Mouse (Mus musculus): Measurements from ENCODE around the gene Fam180a.

Gene Fam180a

DNA sequence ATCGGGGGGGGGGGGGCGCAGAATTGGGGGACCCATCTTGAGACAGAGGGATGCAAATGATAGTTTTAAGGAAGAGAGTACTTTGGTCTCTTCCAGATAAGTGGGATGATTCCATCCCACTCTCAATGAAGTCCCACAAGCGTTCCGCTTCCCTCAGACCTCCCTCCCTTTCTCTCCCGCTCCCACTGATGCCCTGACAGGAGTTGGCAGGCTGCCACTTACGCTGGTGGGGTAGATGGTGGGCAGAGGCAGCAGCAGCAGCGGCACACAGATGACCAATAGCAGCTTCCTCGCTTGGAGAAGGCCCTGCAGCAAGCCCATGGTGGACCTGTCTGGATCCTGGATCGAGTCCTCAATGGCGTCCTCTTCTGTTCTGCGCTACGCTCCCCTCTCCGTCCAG lies 18.8 kb downstream of the Fam180a start:
- TF ChIP-seq POU5F1 (IDR thresholded peaks at IDR 0.05; ENCODE audit: borderline replicate concordance, low read length): no peak
- TF ChIP-seq NANOG (IDR thresholded peaks at IDR 0.05; ENCODE audit: borderline replicate concordance, low read length): no peak
- no peak for TF ChIP-seq CTCF (conservative IDR thresholded peaks at IDR 0.05; ENCODE audit: low read length)
- no peaks in the 10 kb centered on the region for H3K36me3 ChIP-seq (ENCODE audit: insufficient read depth, low read length)

DNA sequence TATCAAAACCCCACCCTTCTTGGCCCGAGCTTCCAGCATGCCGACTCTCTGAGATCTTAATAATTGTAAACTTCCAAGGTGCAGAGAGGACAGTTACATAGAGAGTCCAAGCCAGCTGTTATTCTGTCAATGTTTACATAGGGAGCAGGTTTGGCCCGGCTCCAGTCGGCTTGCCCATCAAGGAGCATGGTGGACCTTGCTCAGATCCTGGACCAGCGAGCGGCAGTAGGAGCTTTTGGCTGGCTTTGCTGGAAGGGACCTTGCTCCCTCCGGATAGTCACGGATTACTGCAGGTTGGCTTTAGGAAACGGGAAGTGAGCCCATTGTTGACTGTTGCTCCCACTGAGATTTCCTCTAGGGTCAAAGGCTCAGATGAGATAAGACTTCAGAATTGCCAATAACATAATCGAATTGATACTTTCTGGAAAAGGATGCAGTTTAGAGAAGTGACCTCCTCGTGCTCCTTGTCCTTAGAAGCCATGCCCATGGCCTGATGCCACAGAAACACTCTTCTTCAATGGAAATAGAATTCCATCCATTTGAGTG lies 22.5 kb downstream of the Fam180a start:
- peaks cover 12% of the 10 kb centered on the region for H3K4me1 ChIP-seq (replicated peaks; ENCODE audit: low read depth, low read length)

More for the DNA sequence above, 18.8 kb downstream of the Fam180a start:
- Histone ChIP-seq H3K4me3 (replicated peaks; ENCODE audit: low read length) (no peak overlapping the region), H3K4me1 (replicated peaks; ENCODE audit: low read depth, low read length) (peaks cover 14% of the 10 kb centered on the region), H3K27me3 (ENCODE audit: insufficient read depth, low read length) (peaks cover 3% of the 10 kb centered on the region; the same call in 1 of the 2 replicates), H3K9me3 (ENCODE audit: low read length) (no peaks in the 10 kb centered on the region)

DNA sequence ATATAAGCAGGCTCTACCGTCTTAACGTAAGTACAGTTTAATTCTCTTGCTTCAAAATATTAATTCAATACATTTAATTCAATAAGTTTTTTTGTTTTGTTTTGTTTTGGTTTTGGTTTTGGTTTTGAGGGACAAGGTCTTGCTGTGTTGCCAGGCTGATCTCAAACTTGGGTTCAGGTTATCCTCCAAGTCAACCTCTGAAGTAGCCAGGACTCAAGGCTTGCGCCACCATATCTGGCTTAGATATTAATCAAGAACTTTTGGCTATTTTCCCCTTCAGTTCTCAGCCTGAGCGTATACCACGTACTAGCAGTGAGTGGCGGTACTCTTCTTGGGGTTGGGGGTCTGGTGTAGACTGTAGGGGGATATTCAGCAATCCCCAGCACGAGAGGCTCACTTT lies 23.4 kb downstream of the Fam180a start:
- Histone ChIP-seq H3K4me1 (replicated peaks; ENCODE audit: low read depth, low read length) (0 out of 2 replicates have a peak, but pooled peaks cover 5% of the 10 kb centered on the region), H3K9me3 (ENCODE audit: low read length) (no peaks in the 10 kb centered on the region), H3K36me3 (ENCODE audit: insufficient read depth, low read length) (no peaks in the 10 kb centered on the region), H3K4me3 (replicated peaks; ENCODE audit: low read length) (no peak overlapping the region), H3K27me3 (ENCODE audit: insufficient read depth, low read length) (peaks cover 9% of the 10 kb centered on the region; the same call in 1 of the 2 replicates)
- TF ChIP-seq POU5F1 (IDR thresholded peaks at IDR 0.05; ENCODE audit: borderline replicate concordance, low read length): no peak

More for the DNA sequence above, 22.5 kb downstream of the Fam180a start:
- H3K9me3 ChIP-seq (ENCODE audit: low read length): no peaks in the 10 kb centered on the region
- peaks cover 5% of the 10 kb centered on the region; the same call in 1 of the 2 replicates for H3K27me3 ChIP-seq (ENCODE audit: insufficient read depth, low read length)
- no peak for TF ChIP-seq CTCF (conservative IDR thresholded peaks at IDR 0.05; ENCODE audit: low read length)
- no peaks in the 10 kb centered on the region for H3K36me3 ChIP-seq (ENCODE audit: insufficient read depth, low read length)
- no peak overlapping the region for H3K4me3 ChIP-seq (replicated peaks; ENCODE audit: low read length)

DNA sequence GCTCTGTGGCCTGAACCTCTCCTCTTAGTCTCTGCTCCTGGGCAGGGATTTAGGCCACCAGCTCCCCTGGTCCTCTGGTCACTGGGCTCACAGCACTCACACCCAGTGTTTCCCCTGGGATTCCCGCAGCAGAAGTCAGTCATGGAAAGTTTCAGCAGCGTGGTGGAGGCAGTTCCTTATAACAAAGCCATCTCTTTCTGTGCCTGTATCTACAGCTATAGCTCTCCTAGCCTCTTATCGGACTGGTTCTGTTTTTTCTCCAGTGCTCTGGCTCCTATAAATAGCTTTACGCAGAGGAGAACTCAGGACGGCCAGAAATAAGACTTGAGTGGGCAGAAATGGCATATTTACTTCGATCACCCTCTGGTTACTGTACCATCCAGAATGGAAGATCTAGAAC lies 27.6 kb downstream of the Fam180a start:
- H3K4me3 ChIP-seq (replicated peaks; ENCODE audit: low read length): no peak overlapping the region
- no peaks in the 10 kb centered on the region for H3K9me3 ChIP-seq (ENCODE audit: low read length)
- no peaks in the 10 kb centered on the region for H3K36me3 ChIP-seq (ENCODE audit: insufficient read depth, low read length)
- H3K27me3 ChIP-seq (ENCODE audit: insufficient read depth, low read length): peaks cover 13% of the 10 kb centered on the region; the same call in 1 of the 2 replicates
- no peak for TF ChIP-seq NANOG (IDR thresholded peaks at IDR 0.05; ENCODE audit: borderline replicate concordance, low read length)
- no peak for TF ChIP-seq CTCF (conservative IDR thresholded peaks at IDR 0.05; ENCODE audit: low read length)
- no peak for TF ChIP-seq POU5F1 (IDR thresholded peaks at IDR 0.05; ENCODE audit: borderline replicate concordance, low read length)
- H3K4me1 ChIP-seq (replicated peaks; ENCODE audit: low read depth, low read length): peaks cover 8% of the 10 kb centered on the region

DNA sequence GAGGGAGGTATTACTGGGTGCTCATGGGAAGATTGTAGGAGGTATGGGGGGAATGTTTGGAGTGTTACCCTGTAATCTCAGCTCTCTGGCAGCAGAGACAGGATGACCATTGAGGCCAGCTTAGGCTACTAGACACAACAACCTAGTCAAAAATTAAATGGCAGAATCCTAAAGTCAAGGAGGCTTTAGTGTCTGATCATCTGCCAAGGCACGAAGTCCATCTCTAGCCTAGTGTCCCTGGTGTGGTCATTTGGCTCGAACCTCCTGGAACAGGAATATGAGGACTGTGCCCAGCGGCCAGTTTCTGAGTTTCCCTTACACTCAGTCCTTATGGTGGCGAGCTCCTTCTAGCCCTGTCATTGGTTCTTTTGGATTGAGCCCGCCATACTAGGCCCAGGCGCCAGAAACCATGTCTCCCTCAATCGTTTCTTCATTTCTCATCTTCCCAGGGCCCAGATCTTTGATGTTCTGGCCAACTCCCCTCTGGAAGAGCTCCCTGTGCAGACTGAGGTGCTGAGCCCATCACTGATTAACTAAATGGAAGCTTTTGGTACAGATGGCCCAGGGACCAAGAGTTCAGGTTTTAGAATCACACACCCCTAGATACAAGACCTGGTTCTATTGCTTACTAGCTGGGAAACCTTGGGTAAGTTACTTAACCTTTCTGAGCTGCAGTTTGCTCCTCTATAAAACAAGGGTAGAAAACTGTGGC lies 28.3 kb downstream of the Fam180a start:
- Histone ChIP-seq H3K4me1 (replicated peaks; ENCODE audit: low read depth, low read length) (peaks cover 8% of the 10 kb centered on the region), H3K9me3 (ENCODE audit: low read length) (no peaks in the 10 kb centered on the region), H3K27me3 (ENCODE audit: insufficient read depth, low read length) (peaks cover 13% of the 10 kb centered on the region; the same call in 1 of the 2 replicates), H3K4me3 (replicated peaks; ENCODE audit: low read length) (no peak overlapping the region), H3K36me3 (ENCODE audit: insufficient read depth, low read length) (no peaks in the 10 kb centered on the region)
- no peak for TF ChIP-seq CTCF (conservative IDR thresholded peaks at IDR 0.05; ENCODE audit: low read length)
- TF ChIP-seq NANOG (IDR thresholded peaks at IDR 0.05; ENCODE audit: borderline replicate concordance, low read length): no peak
- no peak for TF ChIP-seq POU5F1 (IDR thresholded peaks at IDR 0.05; ENCODE audit: borderline replicate concordance, low read length)

DNA sequence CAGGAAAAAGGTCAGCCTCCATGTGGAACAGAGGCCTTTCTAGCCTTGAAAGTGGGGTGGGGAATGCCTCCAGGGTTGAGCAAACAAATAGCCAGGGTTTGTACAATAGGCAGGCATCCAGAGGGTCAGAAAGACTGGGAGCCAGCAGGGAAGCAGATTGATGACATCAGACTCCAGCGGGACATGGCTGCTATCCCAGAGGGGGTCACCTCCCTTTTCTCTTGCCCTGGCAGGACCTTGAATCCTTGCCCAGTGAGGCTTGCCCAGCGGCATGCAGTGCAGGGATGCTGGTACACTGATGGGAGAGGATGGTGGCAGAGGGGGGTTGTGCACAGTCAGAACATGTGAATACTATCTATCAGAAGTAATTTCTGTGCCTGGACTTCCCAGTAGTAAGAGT lies 28.9 kb downstream of the Fam180a start:
- Histone ChIP-seq H3K4me3 (replicated peaks; ENCODE audit: low read length) (no peak overlapping the region), H3K27me3 (ENCODE audit: insufficient read depth, low read length) (peaks cover 17% of the 10 kb centered on the region; the same call in 1 of the 2 replicates), H3K36me3 (ENCODE audit: insufficient read depth, low read length) (no peaks in the 10 kb centered on the region), H3K9me3 (ENCODE audit: low read length) (no peaks in the 10 kb centered on the region), H3K4me1 (replicated peaks; ENCODE audit: low read depth, low read length) (peaks cover 8% of the 10 kb centered on the region)
- TF ChIP-seq POU5F1 (IDR thresholded peaks at IDR 0.05; ENCODE audit: borderline replicate concordance, low read length) (no peak), NANOG (IDR thresholded peaks at IDR 0.05; ENCODE audit: borderline replicate concordance, low read length) (no peak), CTCF (conservative IDR thresholded peaks at IDR 0.05; ENCODE audit: low read length) (no peak)

DNA sequence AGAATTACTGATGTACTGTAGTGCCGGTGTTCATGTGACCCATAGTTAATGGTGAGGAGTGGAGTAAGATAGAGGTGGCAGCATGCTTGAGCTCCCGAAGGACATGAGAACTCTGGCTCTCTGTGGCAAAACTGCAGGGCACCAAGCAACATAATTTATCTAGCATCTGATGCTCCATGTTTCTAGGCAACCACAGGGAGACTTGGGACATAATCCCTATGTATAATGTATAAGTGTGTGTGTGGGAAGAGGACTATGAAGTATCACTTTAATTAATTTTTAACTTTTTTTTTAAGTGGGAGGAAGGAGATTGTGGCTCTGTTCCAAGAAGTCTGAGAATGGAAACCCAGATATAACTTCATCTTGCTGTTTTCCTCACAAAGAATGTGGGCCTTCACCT lies 31.0 kb downstream of the Fam180a start:
- H3K4me3 ChIP-seq (replicated peaks; ENCODE audit: low read length): no peak overlapping the region
- TF ChIP-seq POU5F1 (IDR thresholded peaks at IDR 0.05; ENCODE audit: borderline replicate concordance, low read length) (no peak), CTCF (conservative IDR thresholded peaks at IDR 0.05; ENCODE audit: low read length) (no peak), NANOG (IDR thresholded peaks at IDR 0.05; ENCODE audit: borderline replicate concordance, low read length) (no peak)

DNA sequence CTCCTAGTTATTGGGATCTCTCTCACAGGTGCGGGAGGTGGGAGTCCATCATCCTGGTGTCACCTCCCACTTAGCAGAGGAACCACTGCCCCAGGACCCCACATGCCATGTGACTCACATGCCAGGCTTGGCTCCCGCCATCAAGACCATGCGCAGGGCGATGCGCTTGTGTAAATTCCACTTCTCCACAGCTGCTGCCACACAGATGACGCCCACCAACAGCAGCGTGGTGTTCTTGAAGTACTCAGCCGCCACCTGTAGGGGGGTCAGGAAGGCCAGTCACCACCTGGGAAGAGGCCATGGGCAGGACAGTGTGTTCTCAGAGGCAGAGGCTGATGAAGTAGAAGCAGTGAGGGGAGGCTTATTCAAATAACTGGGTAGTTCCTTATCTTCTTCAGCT lies 36.3 kb downstream of the Fam180a start:
- Histone ChIP-seq H3K4me1 (replicated peaks; ENCODE audit: low read depth, low read length) (peaks cover 28% of the 10 kb centered on the region), H3K9me3 (ENCODE audit: low read length) (no peaks in the 10 kb centered on the region), H3K36me3 (ENCODE audit: insufficient read depth, low read length) (no peaks in the 10 kb centered on the region), H3K4me3 (replicated peaks; ENCODE audit: low read length) (no peak overlapping the region), H3K27me3 (ENCODE audit: insufficient read depth, low read length) (peaks cover 22% of the 10 kb centered on the region)
- TF ChIP-seq POU5F1 (IDR thresholded peaks at IDR 0.05; ENCODE audit: borderline replicate concordance, low read length) (no peak), CTCF (conservative IDR thresholded peaks at IDR 0.05; ENCODE audit: low read length) (peak; percentile 18; the same call in 1 of the 2 replicates), NANOG (IDR thresholded peaks at IDR 0.05; ENCODE audit: borderline replicate concordance, low read length) (no peak)

More for the DNA sequence above, 31.0 kb downstream of the Fam180a start:
- no peaks in the 10 kb centered on the region for H3K9me3 ChIP-seq (ENCODE audit: low read length)
- no peaks in the 10 kb centered on the region for H3K36me3 ChIP-seq (ENCODE audit: insufficient read depth, low read length)
- H3K4me1 ChIP-seq (replicated peaks; ENCODE audit: low read depth, low read length): peaks cover 10% of the 10 kb centered on the region
- H3K27me3 ChIP-seq (ENCODE audit: insufficient read depth, low read length): peaks cover 26% of the 10 kb centered on the region
